Mouse (Mus musculus): ENCODE results near the gene D630045J12Rik. TPM values are rescaled to one million over a fixed set of nuclear protein-coding genes. Genes with fewer than 3 reads are reported as not detected.

Gene D630045J12Rik
- total RNA-seq, 1 experiment from 2014 or later: 5.1 TPM

DNA sequence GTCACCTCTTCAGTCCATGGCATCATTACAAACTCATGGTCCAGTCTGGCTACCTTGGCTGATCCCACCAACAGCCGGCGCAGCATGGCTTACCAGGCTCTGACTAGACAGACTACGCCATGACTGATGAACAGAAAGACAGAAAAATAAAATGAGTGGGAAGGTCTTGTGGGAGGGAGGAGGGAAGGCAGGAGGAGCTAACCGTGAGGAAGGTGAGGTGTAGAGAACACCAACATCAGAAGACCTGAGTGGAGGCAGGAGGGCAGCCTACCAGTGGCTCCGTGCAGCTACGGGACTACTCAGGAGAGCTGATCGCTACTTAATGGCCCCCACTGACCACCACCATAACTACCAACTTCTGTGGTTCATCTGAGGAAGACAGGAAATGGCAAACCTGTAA is 60.9 kb downstream of the D630045J12Rik start:
- no peak for DNase-seq

DNA sequence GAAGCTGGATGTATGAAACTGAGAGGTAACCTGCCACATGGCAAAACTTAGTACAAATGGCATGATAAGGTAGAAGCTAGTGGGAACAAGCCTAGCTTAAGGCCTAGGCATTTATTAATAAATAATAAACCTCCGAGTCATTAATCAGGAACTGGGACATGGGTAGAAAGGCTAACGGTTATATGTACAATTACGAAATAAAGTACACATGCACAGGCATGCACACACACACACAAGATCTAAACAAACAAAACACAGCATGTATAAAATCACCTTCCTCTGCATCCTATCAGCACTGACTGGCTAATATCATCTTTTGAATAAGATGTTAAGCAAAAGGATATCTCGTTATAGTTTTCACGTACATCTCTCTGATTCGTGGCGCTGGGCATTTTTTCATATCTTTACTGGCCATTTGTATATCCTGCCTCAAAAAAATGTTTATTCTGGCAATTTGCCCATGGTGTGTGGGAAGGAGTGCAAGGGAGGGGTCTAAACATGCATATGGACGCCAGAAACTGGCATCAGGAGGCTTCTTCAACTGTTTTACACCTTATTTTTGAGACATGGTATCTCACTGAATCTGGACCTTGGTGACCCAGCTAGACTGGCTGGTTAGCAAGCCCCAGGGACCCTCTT is 67.4 kb downstream of the D630045J12Rik start:
- no peak for DNase-seq

DNA sequence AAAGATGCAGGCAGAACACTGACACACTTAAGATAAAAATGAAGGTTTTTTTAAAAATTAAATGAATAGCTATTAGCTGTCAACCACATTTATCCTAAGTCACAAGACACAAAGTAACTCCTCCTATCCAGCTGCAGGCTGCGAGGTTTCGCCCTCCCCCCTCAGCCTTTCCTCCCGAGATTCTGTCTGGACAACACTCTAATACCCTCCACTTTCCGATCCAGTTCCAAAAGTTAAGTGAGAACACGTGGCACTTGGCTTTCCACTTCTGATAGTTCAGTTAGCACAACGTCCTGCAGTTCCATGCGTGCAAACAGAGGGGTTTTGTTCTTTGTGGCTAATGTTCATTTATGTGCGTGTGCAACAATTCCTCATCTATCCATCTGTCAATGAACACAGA is 69.0 kb downstream of the D630045J12Rik start:
- no peak for DNase-seq

DNA sequence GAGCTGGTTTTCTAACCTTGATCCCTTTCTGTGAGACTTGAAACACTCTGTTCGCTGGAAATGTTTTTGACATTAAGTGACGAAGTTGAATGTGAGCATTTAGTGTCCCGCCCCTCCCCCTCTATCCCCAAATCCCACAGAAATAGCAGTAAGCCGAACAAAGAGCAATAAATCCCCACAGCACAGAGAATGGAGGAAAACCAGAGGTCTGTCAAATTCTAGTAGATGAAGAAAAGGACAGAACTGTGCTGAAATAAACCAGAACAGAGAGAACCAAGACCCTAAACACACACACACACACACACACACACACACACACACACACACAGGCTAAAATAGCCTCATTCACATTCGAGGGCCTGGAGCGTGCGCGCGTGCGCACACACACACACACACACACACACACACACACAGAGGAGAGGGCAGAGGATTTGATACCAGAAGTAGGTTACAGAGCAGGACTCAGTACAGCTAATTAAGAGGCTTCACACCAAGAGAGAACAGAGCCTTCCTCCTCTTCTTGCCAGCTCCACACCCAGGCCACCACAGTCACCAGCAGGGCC is 72.0 kb downstream of the D630045J12Rik start:
- no peak for DNase-seq

DNA sequence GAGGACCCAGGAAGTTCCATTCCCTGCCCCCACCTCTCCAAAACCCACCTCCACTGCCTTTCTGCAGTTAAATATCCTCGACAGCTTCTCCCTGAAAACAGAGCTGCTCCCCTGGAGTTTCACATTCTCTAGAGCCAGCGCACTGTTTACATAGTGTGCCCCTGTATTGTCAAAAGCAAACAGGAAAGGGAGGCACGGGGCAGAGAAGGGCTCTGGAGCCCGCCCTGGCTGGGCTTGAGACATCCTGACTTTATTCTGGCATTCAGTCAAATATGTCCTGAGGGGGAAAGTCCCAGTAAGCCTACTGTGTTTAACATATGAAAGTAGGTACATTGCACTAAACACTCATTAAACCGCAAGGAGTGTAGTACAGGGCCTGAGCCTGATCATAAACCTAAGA is 73.1 kb downstream of the D630045J12Rik start:
- no peak for DNase-seq

DNA sequence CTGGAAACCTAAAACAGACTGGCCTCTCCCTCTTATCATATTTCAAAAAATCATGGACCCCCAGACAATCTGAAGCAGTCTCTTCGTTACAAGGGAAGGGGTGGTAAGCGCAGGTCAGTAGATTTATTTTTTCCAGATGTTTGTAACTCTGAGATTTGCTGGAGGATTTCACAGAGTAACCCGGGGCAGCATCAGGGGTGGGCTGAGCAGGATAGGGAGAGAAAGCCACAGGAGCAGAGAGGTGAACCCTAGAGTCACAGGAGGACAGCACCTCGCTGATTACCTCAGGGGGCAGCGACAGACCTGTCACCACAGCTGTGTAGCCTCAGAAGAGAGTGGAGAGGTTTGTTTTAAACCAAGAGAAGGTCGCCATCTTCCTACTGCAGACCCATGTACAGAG is 88.4 kb downstream of the D630045J12Rik start:
- DNase-seq: no peak

DNA sequence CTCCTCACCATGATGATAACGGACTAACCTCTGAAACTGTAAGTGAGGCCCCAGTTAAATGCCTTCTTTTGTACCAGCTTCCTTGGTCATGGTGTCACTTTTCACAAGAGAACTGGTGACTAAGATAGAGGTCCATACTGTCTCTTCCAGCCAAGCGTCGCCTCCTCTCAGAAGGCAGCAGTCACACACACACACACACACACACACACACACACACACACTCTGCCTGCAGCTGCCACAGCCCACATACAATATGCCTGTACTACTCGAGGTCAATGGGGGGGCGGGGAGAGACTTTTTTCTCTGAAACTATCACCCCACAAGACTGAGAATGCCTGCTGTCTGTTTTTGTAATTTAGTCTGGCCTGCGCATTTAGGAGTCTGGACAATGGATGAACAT is 89.1 kb downstream of the D630045J12Rik start:
- no peak for DNase-seq

DNA sequence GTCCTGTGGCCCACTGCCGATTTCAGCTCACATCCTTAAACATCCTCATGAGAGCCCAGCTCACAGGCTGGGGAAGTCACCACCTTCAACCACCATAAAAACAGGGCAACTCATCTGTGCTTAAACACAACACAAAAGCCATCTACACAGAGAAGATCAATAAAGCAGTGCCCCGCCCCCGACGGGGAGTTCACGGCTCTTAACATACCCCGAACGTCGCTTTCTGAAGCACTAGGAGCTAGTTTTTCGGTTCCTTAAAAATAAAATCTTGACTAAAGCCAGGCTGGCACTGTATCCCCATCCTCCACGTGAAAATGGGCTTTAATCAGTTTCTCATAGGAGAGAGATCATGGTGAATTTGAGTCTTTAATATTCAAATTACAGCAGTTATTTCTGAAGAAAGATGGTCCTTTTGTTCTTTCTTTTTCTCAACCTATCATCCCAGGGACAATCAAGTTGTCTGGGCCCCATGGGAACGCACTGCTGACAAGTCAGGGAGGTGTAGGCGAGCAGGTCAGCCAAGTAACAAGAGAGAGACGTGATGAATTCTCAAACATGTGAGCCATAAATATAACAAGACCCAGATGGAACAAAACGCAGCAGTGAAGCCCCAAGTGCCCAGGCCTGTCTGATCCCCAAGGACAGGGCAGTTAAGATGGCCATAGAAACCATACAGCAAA is 90.8 kb downstream of the D630045J12Rik start:
- no peak for DNase-seq

DNA sequence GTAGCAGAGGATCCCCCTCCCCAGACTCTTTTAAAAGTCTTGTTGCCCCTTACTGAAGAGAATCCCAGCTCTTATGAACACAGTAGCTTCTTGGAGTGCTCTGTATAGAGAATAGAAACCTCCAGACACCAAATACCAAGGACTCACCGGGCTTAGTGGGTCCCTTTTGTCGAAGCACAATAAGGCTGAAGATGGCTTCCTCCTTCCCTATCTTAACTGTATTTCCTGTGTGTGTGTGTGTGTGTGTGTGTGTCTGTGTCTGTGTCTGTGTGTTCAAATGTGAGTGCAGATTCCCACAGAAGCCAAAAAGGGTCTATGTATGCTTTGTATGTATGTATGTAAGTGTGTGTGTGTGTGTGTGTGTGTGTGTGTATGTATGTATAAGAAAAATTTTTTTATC is 93.3 kb downstream of the D630045J12Rik start:
- DNase-seq: no peak

DNA sequence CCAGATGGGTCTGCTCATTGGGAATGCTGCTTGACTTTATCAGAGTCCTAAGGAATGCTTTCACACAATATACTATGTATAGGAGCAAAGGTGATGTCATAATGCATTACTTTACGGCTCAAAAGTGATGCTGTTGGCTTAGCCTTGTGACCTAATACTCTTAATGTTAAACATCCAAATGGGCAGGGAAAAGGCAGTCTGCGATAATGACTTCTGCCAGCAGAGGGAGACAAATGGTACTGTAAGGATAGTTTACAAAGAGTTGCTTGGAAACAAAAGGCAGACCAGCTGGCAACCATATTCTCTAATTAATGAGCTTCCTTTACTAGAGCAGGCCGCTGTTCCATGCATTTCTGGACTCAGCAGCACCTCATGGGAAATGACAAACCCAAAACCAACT is 93.7 kb downstream of the D630045J12Rik start:
- peak; percentile 74 for DNase-seq

DNA sequence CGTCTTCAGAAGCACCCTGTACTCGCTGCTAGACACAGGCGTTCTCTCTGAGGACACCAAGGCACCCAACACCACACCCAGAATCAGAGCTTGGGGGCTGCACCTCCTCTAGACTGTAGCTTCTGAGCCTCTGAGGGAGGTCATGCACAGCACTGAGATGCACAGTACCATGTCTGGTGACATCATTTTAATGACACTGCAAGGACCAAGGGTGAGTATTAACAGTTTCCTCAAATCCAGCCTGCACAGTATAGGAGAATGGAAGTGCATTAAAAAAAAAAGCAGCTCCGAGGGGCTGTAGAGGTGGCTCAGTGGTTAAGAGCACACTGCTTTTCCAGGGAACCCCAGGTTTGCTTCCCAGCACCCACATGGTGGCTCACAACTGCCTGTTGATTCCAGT is 94.2 kb downstream of the D630045J12Rik start:
- no peak for DNase-seq

DNA sequence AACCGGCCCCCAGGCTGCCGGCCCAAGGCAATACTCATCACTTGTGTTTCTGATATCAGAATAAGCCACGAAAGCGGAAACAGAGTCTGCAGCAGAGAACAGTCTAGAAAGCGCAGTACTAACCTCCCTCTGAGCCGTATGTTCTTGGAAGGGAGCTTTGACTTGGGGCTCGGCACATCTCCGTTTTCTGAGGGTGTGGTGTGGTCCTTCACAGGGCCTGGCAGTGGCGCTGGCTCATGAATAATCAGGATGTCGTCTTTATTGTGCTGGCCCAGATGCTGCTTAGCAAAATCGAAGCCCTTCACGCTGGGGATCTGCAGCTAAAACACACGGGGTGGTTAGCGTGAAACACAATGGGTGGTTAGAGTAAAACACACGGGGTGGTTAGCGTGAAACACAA is 95.9 kb downstream of the D630045J12Rik start:
- DNase-seq: no peak

DNA sequence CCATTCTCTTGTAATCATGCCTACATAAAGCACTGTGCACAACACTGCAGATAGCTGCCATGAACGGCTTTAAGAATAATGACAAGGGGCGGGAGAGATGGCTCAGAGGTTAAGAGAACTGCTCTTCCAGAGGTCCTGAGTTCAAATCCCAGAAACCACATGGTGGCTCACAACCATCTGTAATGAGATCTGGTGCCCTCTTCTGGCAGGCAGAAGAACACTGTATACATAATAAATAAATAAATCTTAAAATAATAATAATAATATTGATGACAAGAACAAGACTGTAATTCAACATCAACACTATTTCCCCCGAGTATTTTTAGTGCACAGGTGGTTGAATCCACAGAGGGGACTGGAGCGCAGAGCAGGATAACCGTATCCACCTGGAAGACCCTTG is 97.6 kb downstream of the D630045J12Rik start:
- DNase-seq: no peak

DNA sequence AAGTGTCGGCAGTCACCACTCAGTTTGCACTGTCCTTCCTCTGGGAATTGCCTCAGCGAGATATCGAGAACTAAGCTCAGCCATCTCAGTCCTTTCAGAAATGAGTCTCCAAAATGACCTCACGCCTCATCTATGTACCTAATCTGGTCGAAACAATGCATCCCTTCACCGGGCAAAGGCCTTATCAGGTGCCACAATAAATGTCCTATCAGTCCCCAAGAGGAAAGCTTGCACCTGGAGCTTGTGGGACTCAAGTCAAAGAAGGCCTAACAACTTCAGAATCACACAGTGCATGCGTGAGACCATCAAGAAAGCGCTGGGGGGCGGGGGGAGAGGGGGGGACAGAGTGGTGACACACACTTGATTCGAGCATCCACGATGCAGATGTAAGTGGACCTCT is 101.5 kb downstream of the D630045J12Rik start:
- DNase-seq: no peak

DNA sequence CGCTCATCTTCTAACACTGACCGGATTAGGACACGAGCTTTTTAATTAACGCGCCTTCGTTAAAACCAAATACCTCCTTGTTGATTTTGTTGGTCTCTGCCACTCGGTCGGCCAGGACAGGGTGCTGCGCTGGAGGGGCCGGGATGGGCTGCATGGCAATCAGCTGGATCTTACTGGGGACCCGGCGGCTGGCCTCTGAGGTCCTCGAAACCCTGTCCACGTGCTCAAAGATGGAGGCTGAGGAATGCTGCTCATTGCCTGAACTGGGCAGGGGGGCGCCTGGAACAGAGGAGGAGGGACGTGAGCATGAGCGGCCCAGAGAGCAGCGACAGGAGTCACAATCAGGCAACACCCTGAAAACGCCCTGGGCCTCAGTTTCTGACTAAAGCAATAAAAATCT is 104.3 kb downstream of the D630045J12Rik start:
- DNase-seq: no peak

DNA sequence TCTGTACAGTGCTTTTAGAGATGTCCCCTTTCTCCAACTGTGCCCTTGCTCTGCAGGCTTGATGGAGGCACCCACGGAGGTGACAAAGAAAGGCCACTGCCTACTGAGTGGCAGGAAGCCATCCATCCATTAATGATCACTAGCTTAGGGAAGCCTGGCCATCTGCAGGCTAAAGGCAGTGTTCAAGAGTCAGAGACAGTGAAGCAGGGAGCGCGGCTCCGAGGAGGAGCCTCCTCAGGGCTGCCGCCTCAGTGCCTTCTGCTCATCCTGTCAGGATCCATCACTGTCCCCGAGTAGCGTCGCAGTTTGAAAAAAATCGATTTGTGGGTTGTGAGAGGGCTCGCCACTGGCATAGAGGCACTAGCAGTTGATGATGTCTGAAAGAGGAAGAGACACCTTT is 105.2 kb downstream of the D630045J12Rik start:
- no peak for DNase-seq

DNA sequence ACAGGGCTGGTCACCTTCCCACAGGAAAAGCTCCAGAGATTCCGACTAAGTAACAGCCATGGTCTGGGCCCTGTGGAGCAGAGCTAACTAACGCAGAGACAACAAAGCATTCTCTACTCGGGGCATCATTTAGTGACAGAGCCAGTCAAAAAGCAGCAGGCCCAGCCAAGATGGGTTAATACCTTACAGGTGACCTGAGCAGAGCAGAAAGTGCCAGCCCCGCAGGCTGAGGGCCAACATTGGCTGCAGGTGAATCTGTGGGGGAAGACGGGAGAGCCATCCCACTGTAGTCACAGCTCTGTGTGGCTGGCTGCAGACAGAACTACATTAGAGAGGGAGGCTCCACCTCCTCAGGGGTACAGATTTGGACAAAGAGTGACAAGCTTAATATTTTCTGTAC is 106.5 kb downstream of the D630045J12Rik start:
- no peak for DNase-seq

DNA sequence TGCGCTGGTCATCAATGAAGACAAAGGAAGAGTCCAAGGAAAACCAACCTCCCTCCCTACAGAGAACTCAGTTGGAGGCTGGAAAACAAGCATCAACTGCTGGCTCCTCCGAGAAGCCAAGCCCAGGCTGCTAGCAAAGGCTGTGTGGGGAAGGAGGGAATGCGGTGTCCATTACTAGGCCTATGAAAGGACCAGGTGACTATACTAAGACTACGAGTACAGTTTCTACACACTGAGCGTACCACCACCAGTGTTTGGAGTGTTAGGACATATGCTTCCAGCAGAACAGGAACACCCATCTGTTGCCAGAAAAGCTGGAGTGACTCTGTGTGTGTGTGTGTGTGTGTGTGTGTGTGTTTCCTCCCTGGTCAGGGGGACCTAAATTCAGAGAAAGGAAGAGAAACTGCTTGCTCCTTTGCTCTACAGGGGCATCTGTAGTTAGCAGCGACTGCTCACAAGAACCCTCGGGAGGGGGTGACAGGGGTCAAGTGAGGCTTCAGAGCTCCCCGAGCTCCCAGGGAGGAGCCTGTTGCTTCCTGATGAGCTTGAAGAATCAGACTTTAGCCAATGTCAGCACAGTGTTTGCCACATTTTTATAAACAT is 108.2 kb downstream of the D630045J12Rik start:
- no peak for DNase-seq

DNA sequence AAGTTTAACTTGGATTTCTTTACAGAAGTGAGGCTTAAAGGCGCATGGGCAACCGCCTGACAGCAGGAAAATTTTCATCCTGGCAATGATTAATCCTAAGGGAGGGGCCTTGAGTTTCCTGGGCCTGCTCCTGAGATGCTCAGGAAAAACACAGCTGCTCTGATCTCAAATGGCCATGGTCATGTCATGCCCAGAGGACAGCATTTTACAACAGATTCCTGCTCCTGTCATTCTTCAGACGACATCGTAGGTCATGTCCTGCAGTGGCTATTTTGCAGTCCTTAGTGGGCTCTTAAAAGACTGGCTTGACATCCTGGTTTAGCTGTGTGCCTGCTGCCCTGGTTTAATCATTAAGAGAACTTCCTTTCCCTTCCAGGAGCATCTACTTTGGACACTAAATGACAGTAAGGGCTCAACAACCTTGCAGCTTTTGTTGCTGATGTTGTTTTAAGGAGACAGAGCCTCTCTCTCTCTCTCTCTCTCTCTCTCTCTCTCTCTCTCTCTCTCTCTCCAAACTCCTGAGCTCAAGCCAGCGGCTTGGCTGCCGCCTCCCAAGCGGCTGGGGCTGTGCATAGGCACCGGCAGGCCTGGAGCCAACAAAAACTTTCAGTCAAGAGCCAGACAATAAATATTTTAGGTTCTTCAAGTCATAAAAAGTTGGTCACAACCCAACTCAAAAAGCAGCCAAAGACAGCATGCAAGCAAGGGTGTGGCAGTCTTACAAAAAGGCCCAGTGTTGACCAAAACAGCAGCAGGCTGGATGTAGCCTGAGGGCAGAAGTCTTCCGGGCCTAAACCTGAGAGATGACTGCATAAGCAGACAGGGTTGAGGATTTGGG is 109.4 kb downstream of the D630045J12Rik start:
- DNase-seq: peak; percentile 55

DNA sequence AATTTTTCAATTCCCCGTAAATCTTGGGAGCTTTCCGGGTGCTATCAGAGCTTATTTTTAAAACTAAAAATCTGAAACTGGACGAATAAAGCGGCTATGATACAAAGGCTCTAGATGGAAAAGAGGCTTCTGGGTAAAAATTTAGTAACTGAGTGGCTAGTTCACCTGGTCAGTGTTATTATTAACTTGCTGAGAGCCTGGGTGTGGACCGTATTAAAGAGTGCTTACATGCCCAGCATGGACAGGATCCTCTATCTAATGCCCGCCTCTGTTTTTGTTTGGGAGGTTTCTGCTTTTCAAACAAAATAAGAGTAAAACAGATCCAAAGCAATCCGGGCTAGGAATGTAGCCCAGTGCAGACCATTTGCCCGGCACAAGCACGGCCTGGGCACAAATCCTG is 113.4 kb downstream of the D630045J12Rik start:
- DNase-seq: no peak

DNA sequence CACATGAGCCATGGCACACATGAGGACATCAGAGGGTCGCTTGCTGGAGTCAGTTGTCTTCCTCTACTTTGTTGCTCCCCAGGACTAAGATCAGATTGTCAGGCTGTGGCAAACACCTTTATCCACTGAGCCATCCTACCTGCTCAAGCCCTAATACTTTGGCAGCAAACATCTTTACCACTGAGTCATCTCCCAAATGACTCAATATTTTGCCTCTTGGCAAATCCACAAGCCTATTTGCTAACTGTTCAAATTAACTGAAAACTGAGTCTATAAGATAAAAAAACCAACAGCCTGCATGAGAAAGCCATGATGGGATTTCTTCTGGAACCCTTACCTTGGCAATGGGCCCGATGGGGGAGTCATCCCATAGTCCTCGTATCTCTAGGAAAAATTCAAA is 114.7 kb downstream of the D630045J12Rik start:
- DNase-seq: no peak

DNA sequence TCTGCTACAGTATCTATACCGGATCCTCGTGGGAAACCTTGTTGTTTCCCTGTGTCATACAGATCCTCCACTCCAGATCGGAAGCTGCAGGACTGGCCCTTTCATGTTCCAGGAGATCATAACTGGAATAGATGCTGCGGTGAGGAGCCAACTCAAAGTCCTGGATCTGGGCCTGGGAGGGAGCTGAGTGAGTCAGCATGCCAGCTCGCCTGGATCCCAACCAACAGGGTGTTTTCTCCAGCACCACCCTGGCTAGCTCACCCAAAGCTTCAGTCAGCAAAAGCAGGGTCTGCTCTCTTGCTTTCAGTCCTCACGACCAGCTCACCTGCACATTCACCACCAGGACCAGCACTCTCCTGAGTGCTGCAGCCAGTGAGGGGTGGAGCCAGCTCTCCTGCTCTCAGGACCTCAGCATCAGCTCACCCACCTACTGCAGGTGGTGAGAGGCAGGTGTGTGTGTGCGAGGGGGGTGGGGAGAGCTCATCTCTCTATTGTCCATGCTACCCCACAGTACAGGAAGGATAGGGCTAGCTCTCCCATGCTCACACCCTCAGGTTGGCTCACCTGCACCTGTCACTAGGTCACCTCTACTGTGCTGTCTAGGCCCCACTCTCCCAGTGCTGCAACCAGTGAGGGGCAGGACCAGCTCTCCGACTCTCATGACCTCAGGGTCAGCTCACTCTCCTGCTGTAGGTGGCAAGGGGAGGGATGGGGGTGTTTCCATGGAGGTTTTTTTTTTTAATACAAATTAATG is 118.8 kb downstream of the D630045J12Rik start:
- DNase-seq: peak; percentile 66

All from adrenal gland, postnatal 25 days (tissue).